Mouse (Mus musculus): Measurements from ENCODE around the gene 1700122O11Rik. TPM values are rescaled to one million over a fixed set of nuclear protein-coding genes. Genes with fewer than 3 reads are reported as not detected.

Gene 1700122O11Rik
- polyA plus RNA-seq, 1 experiment from 2014 or later: not detected

DNA sequence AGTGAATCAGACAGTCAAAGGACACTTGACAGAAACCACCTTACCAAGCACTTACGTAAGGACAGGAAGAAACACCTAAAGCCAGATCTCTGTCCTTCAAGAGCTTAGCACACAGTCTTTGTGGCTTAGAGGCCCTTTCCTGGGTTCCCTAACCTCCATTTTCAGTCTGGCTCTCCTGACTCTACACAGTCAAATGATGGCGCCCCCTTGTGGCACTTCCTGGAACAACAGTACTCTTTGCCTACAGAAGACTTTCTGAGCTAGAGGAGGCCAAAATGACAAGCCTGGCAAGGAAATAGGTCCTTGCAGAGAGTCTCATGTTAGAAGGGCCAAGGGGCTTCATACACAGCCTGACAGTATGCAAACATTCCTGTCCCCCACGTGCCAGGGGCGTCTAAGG is 7.5 kb upstream of the 1700122O11Rik start:
- Histone ChIP-seq H3K4me1 (peaks cover 10% of the 10 kb centered on the region), H3K36me3 (no peaks in the 10 kb centered on the region), H3K27ac (replicated peaks) (no peak overlapping the region), H3K9me3 (replicated peaks) (no peaks in the 10 kb centered on the region), H3K4me3 (replicated peaks) (no peak overlapping the region), H3K27me3 (replicated peaks) (peaks cover 8% of the 10 kb centered on the region), H3K4me2 (no peak overlapping the region), H3K9ac (replicated peaks) (no peak overlapping the region)
- WGBS: 34% methylated on average over 4 of the region's 4 CpGs
- no peak for ATAC-seq (ENCODE audit: low FRiP score)

DNA sequence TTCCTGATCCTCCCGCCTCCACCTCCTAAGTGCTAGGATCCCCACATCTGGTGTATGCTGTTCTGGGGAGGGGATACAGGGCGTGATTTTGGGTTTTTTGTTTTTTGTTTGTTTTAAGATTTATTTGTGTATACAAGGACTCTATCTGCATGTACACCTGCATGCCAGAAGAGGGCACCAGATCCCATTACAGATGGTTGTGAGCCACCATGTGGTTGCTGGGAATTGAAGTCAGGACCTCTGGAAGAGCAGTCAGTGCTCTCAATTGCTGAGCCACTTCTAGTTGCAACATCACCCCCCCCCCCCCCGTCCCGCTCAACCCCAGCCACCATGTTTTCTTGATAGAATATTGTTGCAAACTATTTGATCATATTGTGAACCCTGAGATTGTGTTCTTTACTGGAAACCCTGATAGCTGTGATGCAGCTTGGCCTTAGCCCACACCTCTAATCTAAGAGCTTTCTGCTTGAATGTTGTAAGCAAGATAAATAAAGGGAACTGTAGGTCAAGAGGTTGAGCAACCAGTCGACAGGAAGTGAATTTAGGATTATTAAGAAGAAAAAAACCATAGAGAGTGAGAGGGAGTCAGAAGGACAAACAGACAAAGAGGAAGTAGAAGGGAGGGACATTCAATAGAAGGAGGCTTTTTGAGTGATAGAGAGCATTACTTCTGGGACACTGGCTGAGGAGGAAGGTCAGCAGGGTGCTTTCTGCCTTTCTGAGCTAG is 5.2 kb upstream of the 1700122O11Rik start:
- no peaks in the 10 kb centered on the region for H3K36me3 ChIP-seq
- peaks cover 25% of the 10 kb centered on the region for H3K27me3 ChIP-seq (replicated peaks)
- H3K27ac ChIP-seq (replicated peaks): no peak overlapping the region
- no peak overlapping the region for H3K4me2 ChIP-seq
- WGBS: 84% methylated on average over 5 of the region's 5 CpGs
- H3K4me3 ChIP-seq (replicated peaks): no peak overlapping the region
- H3K9me3 ChIP-seq (replicated peaks): no peaks in the 10 kb centered on the region
- H3K4me1 ChIP-seq: peaks cover 19% of the 10 kb centered on the region
- H3K9ac ChIP-seq (replicated peaks): no peak overlapping the region
- ATAC-seq (ENCODE audit: low FRiP score): no peak

DNA sequence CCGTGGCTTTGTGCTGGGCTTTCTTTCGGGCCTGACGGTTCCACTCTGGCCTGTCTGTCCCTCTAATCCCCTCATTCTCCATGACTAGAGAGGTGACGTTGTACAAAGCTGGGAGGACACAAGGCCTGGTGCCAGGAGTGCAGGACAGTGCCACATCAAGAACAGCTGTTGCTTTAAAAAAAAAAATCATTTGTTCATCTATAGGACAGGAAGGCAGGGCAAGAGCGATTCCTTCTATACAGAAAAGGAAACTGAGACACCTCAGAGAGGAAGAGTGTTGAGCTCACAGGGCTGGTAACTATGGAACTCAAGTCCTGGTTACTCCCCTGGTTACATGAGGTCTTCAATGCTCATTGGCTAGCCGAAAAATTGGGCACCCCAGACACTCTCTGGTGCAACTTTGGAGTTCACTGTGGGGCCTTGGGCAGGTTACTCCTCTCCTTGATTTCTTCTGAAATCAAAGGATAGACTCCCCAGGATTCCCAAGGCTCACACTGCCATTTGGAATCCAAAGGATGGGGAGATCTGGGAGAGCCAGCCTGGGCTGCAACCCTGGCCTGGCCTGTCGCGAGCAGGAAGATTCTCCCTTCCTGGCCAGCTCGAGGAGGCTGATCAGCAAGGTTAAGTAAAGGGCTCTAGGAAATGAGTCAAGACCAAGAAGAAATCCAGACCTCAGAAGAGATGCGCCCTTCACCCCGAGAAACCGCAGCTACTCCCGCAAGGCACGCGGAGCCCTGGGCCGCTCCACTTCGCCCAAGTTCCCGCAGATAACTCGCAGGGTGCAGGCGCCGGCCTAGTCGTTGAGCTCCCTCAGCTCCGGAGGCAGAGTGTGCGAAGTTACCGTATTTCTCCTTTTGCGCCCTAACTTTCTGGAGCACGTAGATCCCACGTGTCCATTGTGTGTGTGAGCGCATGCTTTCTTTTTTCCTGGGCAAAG is 3.5 kb upstream of the 1700122O11Rik start:
- H3K4me3 ChIP-seq (replicated peaks): peak overlapping the region; percentile 4; the same call in 1 of the 2 replicates
- H3K4me1 ChIP-seq: peaks cover 19% of the 10 kb centered on the region
- WGBS: 8% methylated on average over 29 of the region's 29 CpGs
- no peak overlapping the region for H3K9ac ChIP-seq (replicated peaks)
- H3K27ac ChIP-seq (replicated peaks): no peak overlapping the region; the same call in 1 of the 2 replicates
- H3K27me3 ChIP-seq (replicated peaks): peaks cover 33% of the 10 kb centered on the region
- no peaks in the 10 kb centered on the region for H3K36me3 ChIP-seq
- no peaks in the 10 kb centered on the region for H3K9me3 ChIP-seq (replicated peaks)
- H3K4me2 ChIP-seq: peak overlapping the region; percentile 46
- peak; percentile 73 for ATAC-seq (ENCODE audit: low FRiP score)

DNA sequence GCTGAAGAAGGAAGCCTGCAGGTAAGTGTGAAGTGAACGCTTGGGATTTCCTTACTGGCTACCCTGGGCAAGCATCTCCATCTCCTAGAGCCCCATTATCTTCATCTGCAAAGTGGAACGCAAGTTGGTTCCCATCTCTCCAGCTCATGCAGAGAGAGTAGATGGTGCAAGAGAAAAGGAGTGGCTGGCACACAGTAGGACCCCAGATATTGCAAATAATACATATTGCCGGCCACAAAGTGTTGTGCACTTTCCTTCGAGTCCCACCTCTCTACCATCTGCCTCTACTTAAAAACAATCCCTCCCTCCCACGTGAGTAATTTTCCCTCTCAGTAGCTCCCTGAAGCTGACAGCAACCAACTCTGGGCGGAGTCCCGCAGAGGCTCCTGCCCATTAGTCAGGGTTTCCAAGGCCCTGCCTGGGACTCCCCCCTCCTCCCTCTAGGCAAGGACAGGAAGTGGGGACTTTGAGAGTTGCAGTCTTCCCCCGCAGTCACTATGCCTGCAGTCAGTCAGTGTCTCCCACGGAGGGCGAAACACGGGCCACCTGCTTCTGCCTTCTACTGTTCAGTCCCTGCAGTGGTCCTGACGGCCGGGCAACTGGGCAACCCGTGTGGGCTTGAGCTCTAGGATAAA is 1.3 kb upstream of the 1700122O11Rik start:
- Histone ChIP-seq H3K36me3 (no peaks in the 10 kb centered on the region), H3K27ac (replicated peaks) (no peak overlapping the region), H3K9ac (replicated peaks) (no peak overlapping the region), H3K27me3 (replicated peaks) (peaks cover 33% of the 10 kb centered on the region), H3K4me1 (peaks cover 19% of the 10 kb centered on the region), H3K4me2 (peak overlapping the region; percentile 34), H3K4me3 (replicated peaks) (no peak overlapping the region), H3K9me3 (replicated peaks) (no peaks in the 10 kb centered on the region)
- WGBS: 10% methylated on average over 14 of the region's 14 CpGs
- no peak; the same call in 1 of the 2 replicates for ATAC-seq (ENCODE audit: low FRiP score)

DNA sequence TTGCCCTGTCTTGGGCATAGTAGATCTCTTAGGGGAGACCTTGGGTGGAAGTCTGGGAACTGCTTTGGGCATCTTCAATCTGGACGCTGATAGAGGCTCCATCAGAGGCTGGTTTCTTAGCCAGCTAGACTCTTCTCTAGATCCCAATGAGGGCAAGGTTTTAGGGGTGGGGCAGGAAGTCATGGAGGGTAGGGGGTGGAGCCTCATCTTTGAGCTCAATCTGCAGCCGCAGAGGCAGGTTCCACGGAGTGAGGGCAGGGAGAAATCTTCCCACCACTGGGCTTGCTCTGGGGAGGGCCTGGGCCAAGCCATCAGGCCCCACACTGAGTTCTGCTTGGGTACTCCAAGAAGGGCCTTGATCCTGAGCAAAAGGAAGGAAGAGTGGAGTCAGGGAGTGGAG is 1.2 kb downstream of the 1700122O11Rik start:
- 77% methylated on average over 3 of the region's 3 CpGs for WGBS
- Histone ChIP-seq H3K4me1 (peaks cover 20% of the 10 kb centered on the region), H3K27ac (replicated peaks) (no peak overlapping the region), H3K9me3 (replicated peaks) (no peaks in the 10 kb centered on the region), H3K36me3 (no peaks in the 10 kb centered on the region), H3K4me2 (no peak overlapping the region), H3K27me3 (replicated peaks) (peaks cover 35% of the 10 kb centered on the region), H3K4me3 (replicated peaks) (no peak overlapping the region), H3K9ac (replicated peaks) (no peak overlapping the region)
- no peak for ATAC-seq (ENCODE audit: low FRiP score)

DNA sequence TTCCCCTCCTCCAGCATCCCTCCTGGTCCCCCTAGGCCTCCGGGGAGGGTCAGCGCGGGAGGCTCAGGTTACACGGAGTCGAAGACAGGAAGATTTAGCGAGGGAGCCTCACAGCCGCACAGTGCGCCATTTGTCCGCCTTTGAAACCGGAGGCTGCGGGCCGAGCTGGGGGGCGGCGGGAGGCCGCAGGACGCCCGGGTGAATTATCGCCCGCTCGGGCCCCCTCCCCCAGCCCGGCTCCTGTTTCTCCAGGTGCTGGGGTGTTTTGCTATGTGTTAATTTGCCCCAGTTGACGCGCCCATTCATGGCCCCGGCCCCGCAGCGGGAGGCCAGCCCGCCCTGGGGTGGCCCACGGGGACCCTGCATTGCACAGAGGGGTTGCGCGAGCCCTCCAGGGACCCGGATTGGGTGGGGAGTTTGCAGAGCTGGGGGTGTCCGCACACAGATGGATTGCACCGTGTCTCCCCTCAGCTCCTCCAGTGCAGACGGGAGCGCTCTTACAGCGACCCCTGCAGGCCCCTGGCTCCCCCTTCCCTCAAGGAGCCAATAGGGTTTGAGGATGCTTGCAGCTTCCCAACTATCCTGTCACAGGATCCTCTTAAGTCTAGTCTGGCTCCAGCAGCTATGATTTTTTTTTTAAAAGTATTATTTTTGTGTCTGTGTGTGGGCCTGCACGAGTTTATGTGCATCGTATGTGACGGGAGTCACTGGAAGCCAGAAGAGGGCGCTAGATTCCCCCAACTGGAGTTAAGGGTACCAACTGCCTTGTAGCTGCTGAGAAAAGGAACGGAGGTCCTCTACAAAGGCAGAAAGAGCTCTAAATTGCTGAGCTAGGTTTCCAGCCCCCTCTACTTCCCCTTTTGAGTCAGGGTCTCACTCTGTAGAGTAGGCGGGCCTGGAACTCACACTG is 6.3 kb downstream of the 1700122O11Rik start:
- Histone ChIP-seq H3K36me3 (no peaks in the 10 kb centered on the region), H3K4me2 (peak overlapping the region; percentile 69), H3K9me3 (replicated peaks) (no peaks in the 10 kb centered on the region), H3K4me3 (replicated peaks) (peak overlapping the region; percentile 33), H3K4me1 (peaks cover 40% of the 10 kb centered on the region), H3K27ac (replicated peaks) (no peak overlapping the region), H3K27me3 (replicated peaks) (peaks cover 20% of the 10 kb centered on the region), H3K9ac (replicated peaks) (peak overlapping the region; percentile 33; the same call in 1 of the 2 replicates)
- WGBS: 5% methylated on average over 42 of the region's 42 CpGs
- peak; percentile 62 for ATAC-seq (ENCODE audit: low FRiP score)

DNA sequence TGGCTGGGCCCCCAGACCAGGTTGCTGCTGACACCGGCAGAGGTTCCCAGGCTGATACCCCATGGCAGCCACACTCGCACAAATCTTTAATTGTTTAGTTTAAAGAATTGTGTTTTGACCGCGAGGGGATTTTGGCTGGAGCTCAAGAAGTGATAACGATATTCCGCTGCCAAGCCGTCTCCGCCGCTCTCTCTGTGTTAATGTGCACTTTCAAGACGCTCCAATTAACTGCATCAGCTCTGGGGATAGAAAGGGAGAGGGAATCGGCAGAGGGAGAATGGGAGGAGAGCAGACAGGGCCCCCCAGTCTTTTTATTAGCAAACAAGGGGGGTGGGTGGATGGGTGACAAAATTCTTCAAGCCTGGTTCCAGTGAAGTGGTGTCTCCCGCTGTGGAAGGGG is 8.9 kb downstream of the 1700122O11Rik start:
- 6% methylated on average over 12 of the region's 12 CpGs for WGBS
- no peak overlapping the region for H3K4me3 ChIP-seq (replicated peaks)
- H3K36me3 ChIP-seq: no peaks in the 10 kb centered on the region
- H3K9me3 ChIP-seq (replicated peaks): no peaks in the 10 kb centered on the region
- H3K27ac ChIP-seq (replicated peaks): 0 out of 2 replicates have a peak overlapping the region, but pooled peaks have one; percentile 1
- no peak for ATAC-seq (ENCODE audit: low FRiP score)
- peak overlapping the region; percentile 33 for H3K4me2 ChIP-seq
- H3K27me3 ChIP-seq (replicated peaks): peaks cover 20% of the 10 kb centered on the region
- H3K4me1 ChIP-seq: peaks cover 40% of the 10 kb centered on the region
- H3K9ac ChIP-seq (replicated peaks): no peak overlapping the region

DNA sequence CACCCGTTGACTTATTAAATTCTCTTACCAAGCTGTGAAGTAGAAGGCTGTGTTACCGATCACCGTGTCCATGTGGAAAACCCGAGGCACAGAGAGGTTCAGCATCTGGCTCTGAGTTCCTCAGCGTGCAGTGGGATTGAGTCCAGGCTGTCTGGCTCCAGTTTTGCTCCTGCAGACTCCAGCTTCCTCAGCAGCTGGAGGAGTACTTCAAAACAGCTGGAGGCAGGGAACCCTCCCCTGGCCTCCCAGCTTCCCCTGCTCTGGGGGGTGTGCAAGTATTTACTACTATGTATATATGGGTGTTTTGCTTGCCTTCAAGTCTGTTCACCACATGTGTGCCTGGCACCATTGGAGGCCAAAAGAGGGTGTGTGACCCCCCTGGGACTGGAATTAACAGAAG is 9.8 kb downstream of the 1700122O11Rik start:
- Histone ChIP-seq H3K4me1 (peaks cover 40% of the 10 kb centered on the region), H3K27ac (replicated peaks) (no peak overlapping the region), H3K9ac (replicated peaks) (no peak overlapping the region), H3K4me2 (no peak overlapping the region), H3K9me3 (replicated peaks) (no peaks in the 10 kb centered on the region), H3K36me3 (no peaks in the 10 kb centered on the region), H3K27me3 (replicated peaks) (peaks cover 26% of the 10 kb centered on the region), H3K4me3 (replicated peaks) (no peak overlapping the region)
- no peak for ATAC-seq (ENCODE audit: low FRiP score)
- 87% methylated on average over 5 of the region's 5 CpGs for WGBS

DNA sequence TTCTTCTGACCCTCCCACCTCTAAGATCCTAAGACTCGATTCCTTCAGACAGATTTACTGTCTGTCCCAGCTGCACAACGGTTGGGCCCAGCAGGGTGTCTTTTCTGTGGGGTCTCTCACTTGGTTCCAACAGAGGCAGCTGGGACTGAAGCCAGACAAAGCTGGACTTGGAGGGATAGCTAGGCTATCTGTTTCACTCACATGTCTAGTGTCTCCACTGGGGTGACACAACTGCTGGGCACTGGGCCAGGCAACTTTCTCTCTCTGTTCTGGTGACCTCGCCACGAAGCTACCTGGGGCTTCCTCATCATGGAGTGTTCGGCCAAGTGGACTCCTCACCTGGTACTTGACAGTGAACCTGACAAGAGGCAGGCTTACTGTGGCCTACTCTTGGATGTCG is 10.4 kb downstream of the 1700122O11Rik start:
- Histone ChIP-seq H3K4me2 (no peak overlapping the region), H3K9ac (replicated peaks) (no peak overlapping the region), H3K4me1 (peaks cover 40% of the 10 kb centered on the region), H3K9me3 (replicated peaks) (no peaks in the 10 kb centered on the region), H3K27me3 (replicated peaks) (peaks cover 26% of the 10 kb centered on the region), H3K4me3 (replicated peaks) (no peak overlapping the region), H3K27ac (replicated peaks) (no peak overlapping the region), H3K36me3 (no peaks in the 10 kb centered on the region)
- ATAC-seq (ENCODE audit: low FRiP score): no peak
- WGBS: 36% methylated on average over 6 of the region's 6 CpGs

DNA sequence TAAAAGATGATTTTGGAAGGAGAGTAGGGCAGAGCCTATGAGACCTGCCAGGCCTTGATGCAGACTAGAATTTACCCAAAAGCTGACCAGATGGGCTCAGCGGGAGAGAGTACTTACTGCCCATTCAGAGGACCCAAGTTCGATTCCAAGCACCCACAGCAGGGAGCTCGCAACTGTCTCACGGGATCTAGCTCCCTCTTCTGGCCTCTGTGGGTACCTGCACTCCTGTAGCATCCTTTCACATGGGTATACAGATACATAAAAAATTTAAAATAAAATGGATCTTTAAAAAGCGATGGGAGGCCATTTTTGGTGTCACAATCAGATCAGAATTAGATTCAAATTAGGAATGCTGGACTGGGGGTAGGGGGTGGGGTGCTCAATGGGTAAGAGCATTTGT is 11.1 kb downstream of the 1700122O11Rik start:
- H3K4me2 ChIP-seq: no peak overlapping the region
- ATAC-seq (ENCODE audit: low FRiP score): no peak

DNA sequence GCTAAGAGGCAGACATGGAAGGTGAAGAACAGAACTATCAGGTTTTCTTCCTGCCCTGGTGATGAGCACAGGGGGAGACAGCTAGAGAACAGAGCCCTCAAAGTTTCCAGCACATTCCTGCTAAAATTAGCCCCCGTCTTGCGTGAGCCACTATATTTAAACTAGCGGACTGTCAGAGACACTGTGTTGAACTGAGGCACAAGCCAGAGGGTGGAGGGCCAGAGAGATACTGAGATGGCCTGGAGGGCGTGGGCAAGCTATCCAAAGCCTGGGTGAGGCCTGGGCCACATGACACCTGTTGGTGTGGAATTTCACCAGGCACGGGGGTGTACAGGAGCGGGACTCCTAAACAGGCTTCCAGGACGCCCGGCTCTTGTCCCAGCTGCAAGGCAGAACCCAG is 14.0 kb downstream of the 1700122O11Rik start:
- Histone ChIP-seq H3K4me2 (no peak overlapping the region), H3K27ac (replicated peaks) (no peak overlapping the region), H3K4me3 (replicated peaks) (no peak overlapping the region), H3K27me3 (replicated peaks) (peaks cover 20% of the 10 kb centered on the region; the same call in 1 of the 2 replicates), H3K4me1 (peaks cover 12% of the 10 kb centered on the region), H3K36me3 (no peaks in the 10 kb centered on the region), H3K9ac (replicated peaks) (no peak overlapping the region), H3K9me3 (replicated peaks) (no peaks in the 10 kb centered on the region)
- no peak for ATAC-seq (ENCODE audit: low FRiP score)
- WGBS: 87% methylated on average over 8 of the region's 8 CpGs

More for the DNA sequence above, 11.1 kb downstream of the 1700122O11Rik start:
- no peak overlapping the region for H3K9ac ChIP-seq (replicated peaks)
- no peaks in the 10 kb centered on the region for H3K36me3 ChIP-seq
- WGBS: 94% methylated on average over 5 of the region's 5 CpGs
- H3K9me3 ChIP-seq (replicated peaks): no peaks in the 10 kb centered on the region
- H3K4me1 ChIP-seq: peaks cover 37% of the 10 kb centered on the region
- H3K27ac ChIP-seq (replicated peaks): no peak overlapping the region
- peaks cover 28% of the 10 kb centered on the region for H3K27me3 ChIP-seq (replicated peaks)
- no peak overlapping the region for H3K4me3 ChIP-seq (replicated peaks)
